Mouse (Mus musculus): ENCODE data around the gene Plekhh2. TPM values are rescaled to one million over a fixed set of nuclear protein-coding genes. Genes with fewer than 3 reads are reported as not detected.
"Not testable (repeated sequence)": the region's sequence is repeated elsewhere in the genome, so short reads cannot be mapped to it uniquely, and the experiment has no call there.

Plekhh2 gene
- polyA plus RNA-seq, 1 experiment from 2014 or later, result 2.6 TPM

DNA sequence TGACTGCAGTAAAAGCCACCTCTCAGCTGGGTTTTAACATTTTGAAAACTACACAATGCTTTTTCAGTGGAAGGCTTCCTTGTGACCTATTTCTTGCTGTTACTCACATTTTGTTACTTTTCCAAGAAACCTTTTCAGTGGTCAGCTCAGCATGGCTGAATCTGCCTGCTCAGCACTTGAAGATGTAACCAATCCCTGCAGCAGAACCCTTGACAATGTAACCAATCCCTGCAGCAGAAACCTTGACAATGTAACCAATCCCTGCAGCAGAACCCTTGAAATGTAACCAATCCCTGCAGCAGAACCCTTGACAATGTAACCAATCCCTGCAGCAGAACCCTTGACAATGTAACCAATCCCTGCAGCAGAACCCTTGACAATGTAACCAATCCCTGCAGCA is 52.6 kb downstream of the Plekhh2 start:
- not testable (repeated sequence) for H3K4me3 ChIP-seq (replicated peaks); H3K27ac ChIP-seq; H3K36me3 ChIP-seq (replicated peaks); H3K9ac ChIP-seq; H3K9me3 ChIP-seq; H3K27me3 ChIP-seq; ATAC-seq (ENCODE audit: low FRiP score); H3K4me2 ChIP-seq
- H3K4me1 ChIP-seq, result peaks cover 13% of the 10 kb centered on the region; the same call in 1 of the 2 replicates

DNA sequence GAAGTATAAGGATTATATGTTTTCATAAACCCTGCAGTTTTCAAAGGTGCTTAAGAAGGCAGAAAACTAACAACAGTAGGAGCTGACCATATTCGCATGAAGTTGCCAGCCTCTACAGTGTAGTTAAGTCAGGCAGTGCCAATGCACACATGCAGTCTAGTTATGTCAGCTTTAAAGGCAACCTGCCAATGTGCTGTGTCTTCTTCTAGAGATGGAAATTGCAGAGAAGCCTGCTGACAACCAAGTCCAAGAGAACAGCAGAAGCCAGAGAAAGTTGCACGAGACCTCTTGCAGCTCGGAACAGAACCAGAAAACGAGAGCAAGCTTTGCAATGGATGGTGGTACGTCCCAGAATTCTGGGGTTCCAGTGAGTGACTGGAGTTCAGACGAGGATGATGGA is 54.1 kb downstream of the Plekhh2 start:
- Histone ChIP-seq H3K27ac (no peak overlapping the region), H3K4me1 (peaks cover 13% of the 10 kb centered on the region; the same call in 1 of the 2 replicates), H3K9me3 (no peaks in the 10 kb centered on the region), H3K4me2 (no peak overlapping the region), H3K36me3 (replicated peaks) (no peaks in the 10 kb centered on the region), H3K27me3 (no peaks in the 10 kb centered on the region), H3K4me3 (replicated peaks) (no peak overlapping the region), H3K9ac (no peak overlapping the region)
- ATAC-seq (ENCODE audit: low FRiP score), result no peak
- WGBS, result 94% methylated on average over 6 of the region's 6 CpGs

DNA sequence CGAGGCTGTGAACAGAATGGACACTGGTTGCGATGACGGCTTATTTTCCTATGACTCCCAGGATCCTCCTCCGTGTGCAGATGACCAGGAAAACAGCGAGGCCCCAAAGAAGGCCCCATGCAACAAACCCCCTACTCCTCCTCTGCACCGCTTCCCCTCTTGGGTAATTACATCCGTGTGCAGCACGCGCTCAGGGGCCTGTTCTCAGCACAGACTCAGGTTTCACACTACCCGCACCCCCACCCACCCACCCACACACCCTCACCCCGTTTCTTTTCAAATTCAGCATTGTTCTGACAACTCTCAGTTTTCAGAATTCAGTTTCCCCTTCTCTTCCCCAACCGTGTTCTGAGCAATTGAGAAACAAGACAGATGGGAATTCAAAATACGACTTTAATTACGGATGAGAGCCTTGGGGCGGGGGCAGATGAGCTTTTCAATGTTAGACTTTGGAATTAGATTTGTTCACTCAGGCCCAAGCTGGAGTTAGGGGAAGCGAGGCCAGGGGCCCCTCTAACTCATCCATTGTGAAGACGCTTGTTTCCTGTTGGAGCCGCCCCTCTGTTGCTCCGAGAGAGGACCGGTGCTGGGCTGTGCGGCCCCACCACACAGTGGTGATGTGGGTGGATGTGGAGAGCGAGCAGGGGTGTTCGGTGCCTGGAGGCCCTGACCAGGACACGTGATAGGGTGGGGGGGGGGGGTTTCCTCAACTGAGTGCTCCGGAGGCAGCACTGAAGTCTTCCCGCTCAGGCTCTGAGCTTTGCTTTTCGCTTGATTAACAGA is 55.3 kb downstream of the Plekhh2 start:
- no peaks in the 10 kb centered on the region for H3K27me3 ChIP-seq
- H3K9me3 ChIP-seq, result no peaks in the 10 kb centered on the region
- peak overlapping the region; percentile 66 for H3K27ac ChIP-seq
- no peaks in the 10 kb centered on the region for H3K36me3 ChIP-seq (replicated peaks)
- 47% methylated on average over 27 of the region's 27 CpGs for WGBS
- no peak overlapping the region for H3K9ac ChIP-seq
- H3K4me1 ChIP-seq, result peaks cover 13% of the 10 kb centered on the region; the same call in 1 of the 2 replicates
- H3K4me2 ChIP-seq, result peak overlapping the region; percentile 35
- ATAC-seq (ENCODE audit: low FRiP score), result peak; percentile 90
- H3K4me3 ChIP-seq (replicated peaks), result 0 out of 2 replicates have a peak overlapping the region, but pooled peaks have one; percentile 1

DNA sequence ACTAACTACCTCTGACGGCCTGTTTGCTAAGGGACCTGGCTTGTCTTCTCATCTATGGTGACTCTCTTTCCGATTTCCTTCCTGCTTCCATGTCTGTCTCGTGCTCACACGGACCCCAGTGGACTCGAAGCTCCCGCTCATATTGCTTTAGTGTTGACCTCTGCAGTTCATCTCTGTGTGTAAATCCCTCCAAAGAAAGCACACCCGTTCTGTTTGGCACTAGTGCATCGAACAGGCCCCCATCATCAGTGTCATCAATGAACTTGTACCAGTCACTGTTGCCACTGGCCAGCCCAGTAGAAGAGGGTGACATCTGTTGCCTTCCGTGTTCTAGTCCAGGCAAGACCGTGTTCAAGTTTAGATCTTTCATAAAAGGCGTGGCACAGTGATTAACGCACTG is 57.1 kb downstream of the Plekhh2 start:
- H3K9ac ChIP-seq, result no peak overlapping the region
- no peak overlapping the region for H3K27ac ChIP-seq
- H3K9me3 ChIP-seq, result no peaks in the 10 kb centered on the region
- H3K4me1 ChIP-seq, result peaks cover 13% of the 10 kb centered on the region; the same call in 1 of the 2 replicates
- no peak for ATAC-seq (ENCODE audit: low FRiP score)
- 93% methylated on average over 12 of the region's 12 CpGs for WGBS
- H3K4me3 ChIP-seq (replicated peaks), result no peak overlapping the region
- no peaks in the 10 kb centered on the region for H3K36me3 ChIP-seq (replicated peaks)
- H3K27me3 ChIP-seq, result no peaks in the 10 kb centered on the region
- H3K4me2 ChIP-seq, result no peak overlapping the region

DNA sequence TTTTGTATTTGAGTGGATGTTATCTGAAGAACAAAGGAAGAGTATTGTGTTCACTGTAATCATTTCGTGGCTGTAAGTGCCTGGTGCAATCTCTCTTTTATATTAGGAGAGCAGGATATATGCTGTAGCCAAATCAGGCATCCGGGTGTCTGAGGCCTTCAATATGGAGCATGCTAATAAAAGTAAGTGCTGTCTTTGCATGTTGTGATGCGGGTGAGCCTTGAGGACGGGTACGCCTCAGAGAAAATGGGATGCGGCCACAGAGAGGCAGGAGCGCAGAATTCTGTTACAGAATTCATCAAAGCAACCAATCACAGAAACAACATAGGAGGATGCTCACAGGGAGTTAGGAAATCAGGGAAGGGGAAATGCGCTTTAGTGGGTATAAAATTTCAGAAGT is 58.1 kb downstream of the Plekhh2 start:
- Histone ChIP-seq H3K4me2 (no peak overlapping the region), H3K9ac (no peak overlapping the region), H3K27ac (no peak overlapping the region), H3K36me3 (replicated peaks) (no peaks in the 10 kb centered on the region), H3K27me3 (no peaks in the 10 kb centered on the region), H3K4me1 (peaks cover 13% of the 10 kb centered on the region; the same call in 1 of the 2 replicates), H3K4me3 (replicated peaks) (no peak overlapping the region), H3K9me3 (no peaks in the 10 kb centered on the region)
- 70% methylated on average over 8 of the region's 8 CpGs for WGBS
- ATAC-seq (ENCODE audit: low FRiP score), result no peak

DNA sequence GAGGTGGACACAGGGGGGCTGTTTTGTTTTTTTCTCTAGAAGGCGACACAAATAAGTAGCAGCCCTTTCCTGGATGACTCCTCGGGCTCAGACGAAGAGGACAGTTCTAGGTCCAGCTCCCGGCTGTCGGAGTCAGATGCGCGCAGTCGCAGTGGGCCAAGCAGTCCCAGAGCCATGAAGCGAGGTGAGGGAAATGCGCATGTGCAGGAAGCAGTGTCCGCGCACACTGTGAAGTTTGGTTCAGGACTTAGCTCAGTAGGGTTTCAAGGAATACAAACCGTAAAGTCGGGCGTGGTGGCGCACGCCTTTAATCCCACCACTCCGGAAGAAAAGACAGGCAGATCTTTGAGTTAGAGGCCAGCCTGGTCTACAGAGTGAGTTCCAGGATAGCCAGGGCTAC is 59.9 kb downstream of the Plekhh2 start:
- Histone ChIP-seq H3K4me1 (peaks cover 10% of the 10 kb centered on the region; the same call in 1 of the 2 replicates), H3K4me2 (no peak overlapping the region), H3K27ac (peak overlapping the region; percentile 42; the same call in 1 of the 2 replicates), H3K36me3 (replicated peaks) (no peaks in the 10 kb centered on the region), H3K4me3 (replicated peaks) (no peak overlapping the region), H3K27me3 (no peaks in the 10 kb centered on the region), H3K9ac (no peak overlapping the region), H3K9me3 (no peaks in the 10 kb centered on the region)
- 74% methylated on average over 18 of the region's 18 CpGs for WGBS
- peak; percentile 42; the same call in 1 of the 2 replicates for ATAC-seq (ENCODE audit: low FRiP score)

DNA sequence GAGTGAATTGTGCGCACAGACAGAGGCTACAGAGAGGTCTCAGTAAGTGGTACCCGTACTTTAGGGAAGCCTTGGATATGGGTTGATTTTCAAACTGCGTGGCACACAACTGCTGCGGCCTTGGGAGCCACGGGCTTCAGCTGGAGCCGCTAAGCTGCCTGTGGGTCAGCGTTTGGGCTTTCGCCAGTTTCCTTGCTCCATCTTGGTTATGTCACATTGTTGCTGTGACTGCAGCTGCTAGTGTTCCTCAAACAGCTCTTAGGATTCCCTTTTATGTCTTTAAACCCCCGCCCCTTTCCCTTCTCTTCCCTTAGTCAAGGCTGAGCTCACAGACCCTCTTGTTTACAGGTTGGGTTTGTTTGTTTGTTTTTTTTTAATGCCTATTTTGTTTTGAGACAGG is 61.6 kb downstream of the Plekhh2 start:
- WGBS, result 91% methylated on average over 9 of the region's 9 CpGs
- no peak for ATAC-seq (ENCODE audit: low FRiP score)

DNA sequence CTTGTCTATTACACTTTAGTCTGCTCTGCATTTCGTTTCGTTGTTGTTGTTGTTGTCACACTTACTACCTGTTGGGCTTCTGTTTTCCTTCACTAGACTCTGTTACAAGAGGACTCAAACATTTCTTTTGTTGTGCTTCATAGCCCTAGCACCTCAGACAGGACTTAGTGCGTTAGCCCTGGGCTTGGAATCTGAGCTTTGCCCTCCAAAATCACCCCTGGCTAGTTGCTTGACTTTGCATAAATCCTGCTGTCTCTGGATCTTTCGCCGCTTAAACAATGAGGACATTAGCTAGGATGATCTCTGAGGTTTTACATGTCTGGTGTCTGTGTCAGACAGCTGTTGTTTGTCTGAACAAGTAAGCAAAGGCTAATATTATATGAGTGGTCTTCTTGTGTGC is 62.2 kb downstream of the Plekhh2 start:
- Histone ChIP-seq H3K4me1 (no peaks in the 10 kb centered on the region), H3K4me2 (no peak overlapping the region), H3K36me3 (replicated peaks) (no peaks in the 10 kb centered on the region), H3K27ac (no peak overlapping the region), H3K4me3 (replicated peaks) (no peak overlapping the region), H3K27me3 (no peaks in the 10 kb centered on the region), H3K9ac (no peak overlapping the region), H3K9me3 (no peaks in the 10 kb centered on the region)
- ATAC-seq (ENCODE audit: low FRiP score), result no peak
- WGBS, result 86% methylated on average over 5 of the region's 5 CpGs

More for the DNA sequence above, 61.6 kb downstream of the Plekhh2 start:
- H3K4me3 ChIP-seq (replicated peaks), result no peak overlapping the region
- no peak overlapping the region for H3K9ac ChIP-seq
- H3K4me1 ChIP-seq, result no peaks in the 10 kb centered on the region
- H3K36me3 ChIP-seq (replicated peaks), result no peaks in the 10 kb centered on the region
- no peaks in the 10 kb centered on the region for H3K9me3 ChIP-seq
- H3K27ac ChIP-seq, result no peak overlapping the region
- no peak overlapping the region for H3K4me2 ChIP-seq
- no peaks in the 10 kb centered on the region for H3K27me3 ChIP-seq

DNA sequence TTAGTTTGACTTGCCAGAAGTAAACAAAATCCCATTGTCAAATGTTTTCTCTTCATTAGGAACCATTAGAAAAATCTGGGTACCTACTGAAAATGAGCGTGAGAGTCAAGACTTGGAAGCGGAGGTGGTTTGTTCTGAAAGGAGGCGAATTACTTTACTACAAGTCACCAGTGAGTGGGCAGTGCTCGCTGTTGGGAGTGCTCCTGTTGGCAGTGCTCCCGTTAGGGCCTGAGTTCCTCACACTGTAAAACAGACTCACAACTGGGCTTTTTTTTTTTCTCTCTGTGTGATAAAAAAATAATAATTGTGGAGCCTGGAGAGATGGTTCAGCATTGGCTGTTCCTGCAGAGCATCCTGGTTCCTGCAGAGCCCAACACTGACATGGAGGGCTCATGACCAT is 63.4 kb downstream of the Plekhh2 start:
- no peaks in the 10 kb centered on the region for H3K9me3 ChIP-seq
- H3K4me1 ChIP-seq, result no peaks in the 10 kb centered on the region
- ATAC-seq (ENCODE audit: low FRiP score), result no peak
- H3K9ac ChIP-seq, result no peak overlapping the region
- no peaks in the 10 kb centered on the region for H3K27me3 ChIP-seq
- no peaks in the 10 kb centered on the region for H3K36me3 ChIP-seq (replicated peaks)
- no peak overlapping the region for H3K4me2 ChIP-seq
- 95% methylated on average over 5 of the region's 5 CpGs for WGBS
- H3K4me3 ChIP-seq (replicated peaks), result no peak overlapping the region
- H3K27ac ChIP-seq, result no peak overlapping the region

DNA sequence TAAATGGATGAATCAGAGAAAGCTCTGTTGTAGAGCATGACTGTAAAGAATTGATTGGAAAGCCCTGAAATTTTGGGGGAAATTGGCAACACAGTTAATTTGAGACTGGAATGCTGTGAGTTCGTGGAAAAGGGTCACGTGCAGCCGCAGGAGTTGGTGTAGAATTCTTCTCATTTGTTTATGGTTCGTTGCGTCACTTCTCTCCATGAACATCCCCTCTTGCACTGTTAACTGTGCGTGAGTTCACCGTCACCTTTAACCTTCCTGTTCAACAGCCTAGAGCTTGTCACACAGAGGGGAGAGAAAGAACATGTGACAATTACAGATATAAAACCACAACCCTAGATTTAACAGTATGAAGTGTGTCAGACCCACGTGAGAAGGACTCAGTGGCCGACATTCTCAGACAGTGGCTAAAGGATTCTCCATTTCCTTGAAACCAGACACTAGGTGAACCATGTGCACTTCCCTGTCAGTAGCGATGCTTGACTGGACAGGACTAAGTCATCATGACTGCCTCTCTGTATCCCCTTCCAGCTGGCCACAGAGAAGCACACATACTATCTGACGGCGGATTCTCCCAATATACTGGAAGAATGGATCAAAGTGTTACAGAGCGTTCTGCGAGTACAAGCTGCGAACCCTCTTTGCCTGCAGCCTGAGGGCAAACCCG is 65.1 kb downstream of the Plekhh2 start:
- Histone ChIP-seq H3K9ac (no peak overlapping the region), H3K27ac (no peak overlapping the region), H3K4me3 (replicated peaks) (no peak overlapping the region), H3K36me3 (replicated peaks) (no peaks in the 10 kb centered on the region), H3K4me1 (0 out of 2 replicates have a peak, but pooled peaks cover 8% of the 10 kb centered on the region), H3K9me3 (no peaks in the 10 kb centered on the region), H3K4me2 (no peak overlapping the region), H3K27me3 (no peaks in the 10 kb centered on the region)
- ATAC-seq (ENCODE audit: low FRiP score), result no peak
- 87% methylated on average over 16 of the region's 16 CpGs for WGBS

DNA sequence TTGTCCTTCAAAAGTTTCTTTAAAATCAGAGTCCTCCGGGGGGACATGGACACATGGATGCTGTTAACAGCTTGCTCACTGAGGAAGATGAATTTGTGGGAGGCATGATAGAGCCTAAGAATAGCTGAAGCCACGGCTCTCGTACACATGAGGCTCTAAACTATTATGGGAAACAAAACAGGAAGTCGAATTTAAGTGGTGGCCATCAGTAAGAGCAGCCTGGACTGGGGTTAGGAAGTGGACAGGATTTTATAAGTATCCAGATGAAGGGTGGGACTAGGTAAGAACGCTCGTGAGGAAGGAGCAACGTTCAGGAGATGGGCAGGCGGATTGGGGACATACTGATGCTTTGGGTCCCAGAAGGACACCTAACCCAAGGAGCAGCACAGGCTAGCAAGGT is 67.6 kb downstream of the Plekhh2 start:
- Histone ChIP-seq H3K9me3 (no peaks in the 10 kb centered on the region), H3K36me3 (replicated peaks) (no peaks in the 10 kb centered on the region), H3K27ac (no peak overlapping the region), H3K27me3 (no peaks in the 10 kb centered on the region), H3K4me3 (replicated peaks) (no peak overlapping the region), H3K4me1 (0 out of 2 replicates have a peak, but pooled peaks cover 9% of the 10 kb centered on the region), H3K9ac (no peak overlapping the region), H3K4me2 (no peak overlapping the region)
- WGBS, result 85% methylated on average over 8 of the region's 8 CpGs
- no peak for ATAC-seq (ENCODE audit: low FRiP score)

DNA sequence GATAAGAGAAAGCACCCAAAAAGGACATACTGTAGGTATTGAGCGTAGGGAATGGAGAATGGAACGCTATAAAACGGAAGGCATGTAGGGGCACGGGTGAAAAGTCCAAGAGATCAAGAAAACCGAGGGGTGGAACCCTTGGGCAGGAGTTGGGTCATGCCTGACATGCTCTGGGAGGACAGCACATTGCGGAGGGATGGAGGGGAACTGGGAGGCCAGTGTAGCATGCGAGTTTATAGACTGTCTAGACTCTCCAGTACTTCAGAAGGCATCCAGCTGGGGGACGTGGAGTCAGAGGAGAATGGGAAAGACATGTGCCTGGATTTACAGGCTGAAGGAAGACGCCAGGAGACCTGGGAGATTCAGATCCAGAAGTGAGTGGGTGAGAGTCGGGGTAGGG is 68.1 kb downstream of the Plekhh2 start:
- Histone ChIP-seq H3K4me2 (no peak overlapping the region), H3K9ac (no peak overlapping the region), H3K9me3 (no peaks in the 10 kb centered on the region), H3K27me3 (no peaks in the 10 kb centered on the region), H3K4me1 (0 out of 2 replicates have a peak, but pooled peaks cover 9% of the 10 kb centered on the region), H3K27ac (no peak overlapping the region), H3K4me3 (replicated peaks) (no peak overlapping the region), H3K36me3 (replicated peaks) (no peaks in the 10 kb centered on the region)
- WGBS, result 89% methylated on average over 10 of the region's 10 CpGs
- ATAC-seq (ENCODE audit: low FRiP score), result no peak
